Mouse (Mus musculus) layer of hippocampus, adult 11-12 months (tissue): Measurements from ENCODE around the gene E030018B13Rik.

ENCODE experiments used
- DNase-seq: peaks from one replicate; pipeline ENCODE4 v3.0.0; 2022; ENCODE audit warnings: low spot score

The E030018B13Rik gene

GRCm38 (mm10) chr7:63938066-63938913 is 21.6 kb downstream of the E030018B13Rik start:
- no peak for DNase-seq

GRCm38 (mm10) chr7:63938914-63939396 is 22.3 kb downstream of the E030018B13Rik start, which contains the start of gene Klf13:
Klf13 (minus strand) TSS chr7:63938915.
- peak; percentile 99 for DNase-seq

- peak; percentile 80 for DNase-seq
These were observed 22.8 kb downstream of the E030018B13Rik start for GRCm38 (mm10) chr7:63939397-63939951.

- DNase-seq = no peak
These were observed 23.7 kb downstream of the E030018B13Rik start for GRCm38 (mm10) chr7:63940321-63940720.

GRCm38 (mm10) chr7:63941050-63941449 is 24.4 kb downstream of the E030018B13Rik start:
- DNase-seq = no peak

- DNase-seq = no peak
These were observed 24.8 kb downstream of the E030018B13Rik start for GRCm38 (mm10) chr7:63941501-63941900.

- DNase-seq = no peak
These were observed 27.3 kb downstream of the E030018B13Rik start for GRCm38 (mm10) chr7:63943946-63944345.

GRCm38 (mm10) chr7:63947514-63948487 is 31.1 kb downstream of the E030018B13Rik start:
- no peak for DNase-seq

- no peak for DNase-seq
These were observed 32.5 kb downstream of the E030018B13Rik start for GRCm38 (mm10) chr7:63949176-63949575.

- peak; percentile 83 for DNase-seq
These were observed 34.4 kb downstream of the E030018B13Rik start for GRCm38 (mm10) chr7:63950931-63951607.

GRCm38 (mm10) chr7:63952077-63952898 is 35.6 kb downstream of the E030018B13Rik start:
- no peak for DNase-seq

- no peak for DNase-seq
These were observed 38.8 kb downstream of the E030018B13Rik start for GRCm38 (mm10) chr7:63955440-63955839.

GRCm38 (mm10) chr7:63956138-63956823 is 39.6 kb downstream of the E030018B13Rik start:
- no peak for DNase-seq

GRCm38 (mm10) chr7:63956981-63957713 is 40.5 kb downstream of the E030018B13Rik start:
- DNase-seq = peak; percentile 87

- DNase-seq = peak; percentile 59
These were observed 41.4 kb downstream of the E030018B13Rik start for GRCm38 (mm10) chr7:63957872-63958640.

GRCm38 (mm10) chr7:63963632-63964031 is 47.0 kb downstream of the E030018B13Rik start:
- no peak for DNase-seq

- DNase-seq = no peak
These were observed 47.5 kb downstream of the E030018B13Rik start for GRCm38 (mm10) chr7:63964121-63964520.

- DNase-seq = peak; percentile 86
These were observed 48.5 kb downstream of the E030018B13Rik start for GRCm38 (mm10) chr7:63965135-63965534.
